Mouse (Mus musculus): ENCODE measurements around the gene Btbd3. TPM values are rescaled to one million over a fixed set of nuclear protein-coding genes. Genes with fewer than 3 reads are reported as not detected.
"Not testable (repeated sequence)": the region's sequence is repeated elsewhere in the genome, so short reads cannot be mapped to it uniquely, and the experiment has no call there.

Gene Btbd3
- total RNA-seq, 1 experiment from 2014 or later: 20.9 TPM

GRCm38 (mm10) chr2:138279641-138280040, 23.3 kb downstream of the Btbd3 start:
- DNase-seq: no peak

DNA sequence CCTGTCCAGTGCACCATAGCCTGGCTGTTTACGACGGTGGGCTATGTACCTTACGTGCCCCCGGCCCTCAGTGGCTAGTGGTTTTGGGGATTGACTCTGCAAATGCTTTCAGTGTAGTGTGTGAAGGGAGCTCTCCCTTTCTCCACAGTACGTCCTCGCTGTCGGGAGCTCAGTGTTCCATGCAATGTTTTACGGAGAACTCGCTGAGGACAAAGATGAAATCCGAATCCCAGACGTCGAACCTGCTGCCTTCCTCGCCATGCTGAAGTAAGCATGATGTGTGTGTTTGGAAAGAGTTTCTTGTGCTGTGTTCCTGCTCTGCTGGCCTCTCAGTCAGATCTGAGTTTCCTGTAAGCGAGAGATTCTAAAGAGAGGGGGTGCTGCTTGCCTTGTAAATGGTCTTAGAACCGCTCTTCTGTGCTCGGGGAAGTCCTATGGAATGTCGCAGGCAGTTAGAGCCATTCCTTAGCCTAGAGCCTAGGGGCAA, 23.9 kb downstream of the Btbd3 start:
- no peak for DNase-seq

DNA sequence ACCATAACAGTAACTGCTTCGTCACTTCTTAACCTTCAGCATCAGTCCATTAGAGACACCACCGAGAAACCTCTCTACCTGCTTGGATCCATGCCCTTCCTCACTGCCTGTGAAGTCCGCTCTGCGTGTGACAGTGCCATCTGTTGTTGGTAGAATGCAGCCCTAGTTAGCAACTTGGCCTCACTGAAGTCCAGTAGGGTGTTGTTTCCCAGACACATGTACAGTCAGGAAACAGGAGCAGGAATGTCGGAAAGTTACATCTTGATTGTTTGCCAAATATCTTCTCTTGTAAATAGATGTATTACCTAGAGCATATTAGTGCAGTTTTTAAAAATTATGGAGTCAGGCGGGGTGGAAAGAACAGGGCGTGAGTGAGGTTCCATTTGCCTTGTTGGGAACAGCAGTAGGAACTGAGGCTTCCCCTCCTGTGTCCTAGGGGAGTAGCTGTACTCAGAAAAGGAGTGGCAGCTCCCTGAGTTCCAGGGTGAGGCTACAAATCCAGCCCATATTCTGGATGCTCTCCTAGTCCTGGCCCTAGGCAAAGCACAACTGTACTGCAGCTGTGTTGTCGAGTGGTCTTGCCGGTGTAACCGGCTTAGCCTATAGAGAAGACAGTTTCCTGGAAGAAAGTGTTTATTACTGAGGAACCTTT, 25.3 kb downstream of the Btbd3 start:
- DNase-seq: no peak

DNA sequence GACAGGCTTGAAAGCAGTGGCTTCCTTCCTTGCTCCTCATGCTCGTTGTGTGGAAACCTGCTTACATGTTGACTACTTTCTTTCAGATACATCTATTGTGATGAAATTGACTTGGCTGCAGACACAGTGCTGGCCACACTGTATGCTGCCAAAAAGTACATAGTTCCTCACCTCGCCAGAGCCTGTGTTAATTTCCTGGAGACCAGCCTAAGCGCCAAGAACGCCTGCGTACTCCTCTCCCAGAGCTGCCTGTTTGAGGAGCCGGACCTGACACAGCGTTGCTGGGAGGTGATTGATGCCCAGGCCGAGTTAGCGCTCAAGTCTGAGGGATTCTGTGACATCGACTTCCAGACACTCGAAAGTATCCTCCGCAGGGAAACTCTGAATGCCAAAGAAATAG, 27.0 kb downstream of the Btbd3 start:
- no peak for DNase-seq

GRCm38 (mm10) chr2:138283856-138284255, 27.5 kb downstream of the Btbd3 start:
- no peak for DNase-seq

GRCm38 (mm10) chr2:138285811-138286210, 29.4 kb downstream of the Btbd3 start:
- no peak for DNase-seq

- no peak for DNase-seq
These were observed 33.8 kb downstream of the Btbd3 start for GRCm38 (mm10) chr2:138290154-138290553.

GRCm38 (mm10) chr2:138294286-138294685, 37.9 kb downstream of the Btbd3 start:
- DNase-seq: no peak

DNA sequence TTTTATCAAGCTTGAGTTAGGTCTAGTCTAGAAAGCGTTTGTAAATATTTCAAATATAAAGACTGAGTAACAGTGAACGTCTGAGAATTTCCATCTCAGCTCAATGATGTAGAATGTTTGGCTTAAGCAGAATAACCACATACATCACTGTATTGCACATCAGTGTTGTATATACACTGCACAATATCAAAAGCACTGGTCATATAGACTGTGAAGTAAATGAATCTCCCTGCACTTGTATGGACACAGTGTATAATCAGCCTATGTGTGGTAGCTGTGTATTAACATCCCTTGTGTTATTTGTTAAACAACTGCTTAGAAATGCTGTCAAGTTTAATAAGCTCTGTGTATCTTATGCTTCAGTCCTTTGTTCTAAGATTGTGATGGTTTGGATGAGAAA, 49.9 kb downstream of the Btbd3 start:
- no peak for DNase-seq

- DNase-seq: no peak
These were observed 59.3 kb downstream of the Btbd3 start for GRCm38 (mm10) chr2:138315644-138316043.

DNA sequence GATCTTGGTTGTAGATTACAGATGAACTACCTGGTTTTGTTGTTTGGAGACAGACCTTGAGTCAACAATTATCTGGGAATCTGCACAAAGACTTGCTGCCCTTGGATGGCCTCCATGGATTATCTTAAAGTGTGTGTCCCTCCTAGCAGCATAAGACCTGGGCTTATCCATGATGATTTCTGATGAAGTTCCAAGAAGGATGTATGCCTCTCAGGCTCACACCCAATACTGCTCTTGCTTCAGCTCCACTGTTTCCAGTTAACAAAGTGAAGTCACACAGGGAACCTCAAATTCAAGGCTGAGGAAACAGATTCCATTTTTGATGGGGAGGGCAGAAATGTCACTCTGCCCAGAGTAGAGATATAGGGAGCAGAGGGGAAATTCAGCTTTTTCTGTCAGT, 64.0 kb downstream of the Btbd3 start:
- no peak for DNase-seq

- no peak for DNase-seq
These were observed 64.7 kb downstream of the Btbd3 start for GRCm38 (mm10) chr2:138321041-138321481.

DNA sequence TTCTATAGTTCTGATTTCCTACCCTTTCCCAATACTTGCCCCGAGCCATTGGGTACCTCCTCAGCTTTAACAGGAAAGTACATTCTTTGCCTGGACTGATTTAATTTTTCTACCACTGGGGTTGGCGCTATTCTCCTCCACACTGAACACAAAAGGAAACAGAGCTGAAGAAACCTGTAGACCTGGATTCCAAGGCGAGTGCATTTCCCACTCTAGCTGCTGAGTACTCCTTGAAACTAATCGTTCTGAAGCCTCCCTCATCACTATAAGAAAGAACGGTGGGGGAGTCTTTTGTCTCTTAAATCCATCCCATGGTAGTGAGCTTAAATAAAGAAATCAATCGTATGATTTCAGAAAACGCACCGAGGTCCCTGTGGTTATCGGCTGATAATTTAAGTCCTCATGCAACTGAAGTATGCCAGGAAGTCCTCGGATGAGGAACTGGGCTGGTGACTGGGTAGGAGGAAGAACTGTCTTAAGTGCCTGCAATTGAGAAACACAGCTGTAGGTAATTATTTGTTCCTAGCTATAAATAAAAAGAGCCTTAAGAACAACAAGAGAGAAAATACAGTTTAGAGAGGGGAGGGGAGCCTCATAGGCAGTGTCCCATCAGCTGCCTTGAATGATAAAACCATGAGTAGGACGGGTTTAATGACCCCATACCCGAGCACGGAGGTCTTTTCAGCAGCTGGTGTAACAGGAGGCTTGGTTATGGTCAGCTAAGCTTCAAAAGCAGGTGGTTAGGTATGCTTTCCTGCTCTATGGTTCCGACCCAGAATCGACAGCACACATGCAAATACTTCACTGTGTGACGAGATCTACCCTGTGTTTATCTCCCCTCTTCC, 66.1 kb downstream of the Btbd3 start:
- DNase-seq: no peak

GRCm38 (mm10) chr2:138326367-138326766, 70.0 kb downstream of the Btbd3 start:
- DNase-seq: no peak

DNA sequence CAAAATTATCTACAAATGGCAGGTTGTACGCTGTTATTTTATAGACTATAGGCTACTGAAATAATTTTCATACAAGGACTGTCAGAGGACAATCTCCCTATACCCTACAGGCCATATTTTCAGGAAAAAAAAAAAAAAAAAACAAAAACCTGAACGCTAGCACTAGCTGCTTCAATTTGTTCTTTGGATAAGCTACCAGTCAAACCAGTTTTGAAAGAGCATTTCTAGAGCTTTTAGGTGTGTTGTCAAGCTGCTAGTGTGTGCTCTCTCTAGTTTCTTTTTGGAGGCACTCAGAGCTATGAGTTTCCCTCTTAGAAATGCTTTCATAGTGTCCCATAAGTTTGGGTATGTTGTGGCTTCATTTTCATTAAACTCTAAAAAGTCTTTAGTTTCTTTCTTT, 77.8 kb downstream of the Btbd3 start:
- not testable (repeated sequence) for DNase-seq

- DNase-seq: no peak
These were observed 81.6 kb downstream of the Btbd3 start for GRCm38 (mm10) chr2:138337886-138338494.

DNA sequence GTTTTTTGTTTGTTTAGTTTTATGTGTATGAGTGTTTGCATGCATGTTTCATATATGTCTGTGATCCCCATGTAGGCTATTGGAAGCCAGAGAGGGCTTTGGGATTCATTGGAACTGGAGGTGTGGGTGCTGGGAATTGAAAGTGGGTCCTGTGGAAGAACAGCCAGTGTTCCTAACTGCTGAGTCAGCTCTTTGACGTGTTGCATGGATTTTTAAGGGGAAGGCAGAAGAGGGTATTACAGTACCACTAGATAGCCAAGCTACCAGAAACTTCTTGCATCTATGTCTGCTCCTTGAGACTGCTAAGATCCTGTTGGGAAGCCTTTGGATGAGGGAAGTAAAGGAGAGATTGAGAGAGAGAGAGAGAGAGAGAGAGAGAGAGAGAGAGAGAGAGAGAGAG, 82.2 kb downstream of the Btbd3 start:
- DNase-seq: no peak

- no peak for DNase-seq
These were observed 99.0 kb downstream of the Btbd3 start for GRCm38 (mm10) chr2:138355366-138355765.

DNA sequence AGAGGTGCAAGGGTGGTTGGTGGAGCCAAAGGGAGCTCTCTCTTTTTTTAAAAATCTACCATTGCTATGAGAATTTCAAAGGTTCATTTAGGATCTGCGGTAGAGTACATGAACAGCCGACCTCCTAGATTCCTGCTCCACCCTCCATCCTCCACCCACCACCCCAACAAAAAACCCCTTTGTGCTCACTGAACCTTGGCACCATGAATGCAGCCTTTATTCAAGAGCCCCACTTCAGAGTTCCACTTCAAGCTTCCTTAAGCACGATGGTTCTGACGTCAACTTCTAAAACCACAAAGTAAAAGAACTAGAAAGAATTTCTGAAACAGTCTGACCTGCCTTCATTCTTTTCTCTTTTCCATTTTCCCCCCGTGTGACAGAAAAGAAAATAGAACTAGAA, 106.1 kb downstream of the Btbd3 start:
- DNase-seq: no peak

DNA sequence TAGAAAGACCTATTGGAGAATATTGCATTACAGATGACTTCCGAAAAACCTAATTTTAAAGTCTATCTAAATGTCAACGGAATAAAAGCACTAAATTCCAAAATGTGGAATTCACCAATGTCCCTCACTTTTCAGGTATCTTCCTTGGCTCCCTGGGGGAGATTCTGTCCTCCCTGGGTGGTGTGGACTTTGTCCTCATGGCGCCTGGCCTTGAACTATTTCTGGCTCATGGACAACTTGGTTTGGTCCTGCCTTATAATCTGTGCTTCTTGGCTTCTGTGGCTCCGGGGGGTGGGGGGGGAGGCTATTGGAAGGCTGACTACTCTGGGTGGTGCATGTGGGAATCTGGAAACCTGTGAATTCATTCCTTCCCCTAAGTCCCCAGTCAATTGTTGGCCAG, 109.0 kb downstream of the Btbd3 start:
- DNase-seq: no peak

- no peak for DNase-seq
These were observed 118.2 kb downstream of the Btbd3 start for GRCm38 (mm10) chr2:138374556-138374955.

GRCm38 (mm10) chr2:138378855-138379254, 122.5 kb downstream of the Btbd3 start:
- DNase-seq: no peak

DNA sequence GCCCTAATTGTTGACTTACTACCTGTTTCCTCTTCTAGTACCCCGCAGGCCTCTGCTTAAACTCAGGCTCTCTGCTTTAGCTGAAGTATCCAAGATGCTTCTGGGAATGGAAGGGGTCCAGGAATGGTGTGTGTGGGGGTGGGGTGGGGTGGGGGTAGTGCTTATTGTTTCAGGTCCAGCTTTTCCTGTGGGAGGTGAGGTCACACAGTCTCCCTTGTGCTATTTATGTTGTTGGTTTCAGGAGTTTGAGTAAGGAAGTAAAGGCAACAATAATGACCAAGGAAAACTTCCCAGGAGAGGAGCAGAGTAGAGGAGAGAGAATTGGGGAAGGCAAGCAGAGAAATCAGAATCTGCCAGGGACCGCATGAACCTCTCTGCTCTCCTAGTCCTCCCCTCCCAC, 128.4 kb downstream of the Btbd3 start:
- no peak for DNase-seq

All from adrenal gland, postnatal 25 days (tissue).